Mouse (Mus musculus): ENCODE measurements at regions not wholly inside any gene's neighbourhood (a gene's known extent, or its start where the extent isn't known, plus 50 kb on each side); places are given as distances from the start of the nearest gene placed in this dataset.
A peak's percentile ranks its signal among the peaks of the same experiment; 100 is the strongest.

GRCm38 (mm10) chr3:131919476-131919875 lies 165.6 kb upstream of the Dkk2 start:
- DNase-seq (ENCODE audit: low spot score in 2 of 2), result no peak

- no peak for DNase-seq (ENCODE audit: low spot score in 2 of 2)
Measured at GRCm38 (mm10) chr3:131921161-131921560, 163.9 kb upstream of the Dkk2 start.

GRCm38 (mm10) chr3:131922733-131923132 lies 162.4 kb upstream of the Dkk2 start:
- DNase-seq (ENCODE audit: low spot score in 2 of 2), result no peak

GRCm38 (mm10) chr3:131940896-131941295 lies 144.2 kb upstream of the Dkk2 start:
- no peak for DNase-seq (ENCODE audit: low spot score in 2 of 2)

GRCm38 (mm10) chr3:131941961-131942753 lies 142.9 kb upstream of the Dkk2 start:
- DNase-seq (ENCODE audit: low spot score in 2 of 2), result no peak

GRCm38 (mm10) chr3:131943436-131943835 lies 141.7 kb upstream of the Dkk2 start:
- DNase-seq (ENCODE audit: low spot score in 2 of 2), result no peak

- no peak for DNase-seq (ENCODE audit: low spot score in 2 of 2)
Measured at GRCm38 (mm10) chr3:131955771-131956170, 129.3 kb upstream of the Dkk2 start.

- no peak for DNase-seq (ENCODE audit: low spot score in 2 of 2)
Measured at GRCm38 (mm10) chr3:131960636-131961035, 124.5 kb upstream of the Dkk2 start.

- no peak for DNase-seq (ENCODE audit: low spot score in 2 of 2)
Measured at GRCm38 (mm10) chr3:131961571-131961970, 123.5 kb upstream of the Dkk2 start.

GRCm38 (mm10) chr3:131962870-131963269 lies 122.2 kb upstream of the Dkk2 start:
- no peak for DNase-seq (ENCODE audit: low spot score in 2 of 2)

- DNase-seq (ENCODE audit: low spot score in 2 of 2), result no peak
Measured at GRCm38 (mm10) chr3:131964952-131965351, 120.1 kb upstream of the Dkk2 start.

GRCm38 (mm10) chr3:131965456-131966160 lies 119.5 kb upstream of the Dkk2 start:
- no peak for DNase-seq (ENCODE audit: low spot score in 2 of 2)

- no peak for DNase-seq (ENCODE audit: low spot score in 2 of 2)
Measured at GRCm38 (mm10) chr3:131967288-131967687, 117.8 kb upstream of the Dkk2 start.

GRCm38 (mm10) chr3:131970827-131971226 lies 114.3 kb upstream of the Dkk2 start:
- no peak for DNase-seq (ENCODE audit: low spot score in 2 of 2)

- DNase-seq (ENCODE audit: low spot score in 2 of 2), result peak in 1 of 2 experiments; percentile 14
Measured at GRCm38 (mm10) chr3:131975940-131976628, 109.0 kb upstream of the Dkk2 start.

GRCm38 (mm10) chr3:131983292-131983691 lies 101.8 kb upstream of the Dkk2 start:
- no peak for DNase-seq (ENCODE audit: low spot score in 2 of 2)

- no peak for DNase-seq (ENCODE audit: low spot score in 2 of 2)
Measured at GRCm38 (mm10) chr3:131998838-131999613, 86.1 kb upstream of the Dkk2 start.

- no peak for DNase-seq (ENCODE audit: low spot score in 2 of 2)
Measured at GRCm38 (mm10) chr3:132006191-132006590, 78.9 kb upstream of the Dkk2 start.

GRCm38 (mm10) chr3:132006912-132007311 lies 78.2 kb upstream of the Dkk2 start:
- DNase-seq (ENCODE audit: low spot score in 2 of 2), result no peak

- DNase-seq (ENCODE audit: low spot score in 2 of 2), result no peak
Measured at GRCm38 (mm10) chr3:132007356-132007755, 77.7 kb upstream of the Dkk2 start.

GRCm38 (mm10) chr3:132015205-132015604 lies 69.9 kb upstream of the Dkk2 start:
- no peak for DNase-seq (ENCODE audit: low spot score in 2 of 2)

All from spleen, postnatal 10 days (tissue).